Mouse (Mus musculus) urinary bladder, adult 2 months (tissue): ENCODE data around the gene Fip1l1. TPM values are rescaled to one million over a fixed set of nuclear protein-coding genes. Genes with fewer than 3 reads are reported as not detected.

Source experiments
- DNase-seq: peaks from one replicate; pipeline ENCODE4 v3.0.0; 2022; ENCODE audit warnings: low spot score
- polyA plus RNA-seq: library from polyadenylated mRNA; depleted of rRNA; stranded (reverse); fragments of >200 nt; gene quantifications from 2 replicates; pipeline ENCODE4 v1.2.3, GENCODE M21; 2012; rRNA removed

Gene Fip1l1
- 38.3 and 39.3 TPM in 2 replicates for polyA plus RNA-seq

GRCm38 (mm10) chr5:74535240-74536021, at the start of gene Fip1l1:
TSS of gene Fip1l1 (plus strand) at chr5:74535449.
- DNase-seq = peak; percentile 89

GRCm38 (mm10) chr5:74492705-74493104, 42.5 kb upstream of the Fip1l1 start:
- DNase-seq = no peak

GRCm38 (mm10) chr5:74511686-74512085, 23.6 kb upstream of the Fip1l1 start:
- DNase-seq = no peak

GRCm38 (mm10) chr5:74527025-74527424, 8.2 kb upstream of the Fip1l1 start:
- no peak for DNase-seq

GRCm38 (mm10) chr5:74530785-74531184, 4.5 kb upstream of the Fip1l1 start:
- no peak for DNase-seq

- peak; percentile 92 for DNase-seq
Observed at GRCm38 (mm10) chr5:74531630-74532280, 3.5 kb upstream of the Fip1l1 start, which contains the start of gene Scfd2. TSS of gene Scfd2 (minus strand) at chr5:74531759.

- no peak for DNase-seq
Observed at GRCm38 (mm10) chr5:74536180-74536947, 1.1 kb downstream of the Fip1l1 start.

- DNase-seq = no peak
Observed at GRCm38 (mm10) chr5:74545606-74546005, 10.4 kb downstream of the Fip1l1 start.

- no peak for DNase-seq
Observed at GRCm38 (mm10) chr5:74549566-74549965, 14.3 kb downstream of the Fip1l1 start.

GRCm38 (mm10) chr5:74561151-74561550, 25.9 kb downstream of the Fip1l1 start:
- no peak for DNase-seq

GRCm38 (mm10) chr5:74571767-74572166, 36.5 kb downstream of the Fip1l1 start:
- no peak for DNase-seq

- no peak for DNase-seq
Observed at GRCm38 (mm10) chr5:74589133-74589532, 53.9 kb downstream of the Fip1l1 start.

GRCm38 (mm10) chr5:74591413-74591812, 56.2 kb downstream of the Fip1l1 start:
- no peak for DNase-seq

GRCm38 (mm10) chr5:74593147-74593546, 57.9 kb downstream of the Fip1l1 start:
- no peak for DNase-seq

GRCm38 (mm10) chr5:74600010-74600409, 64.8 kb downstream of the Fip1l1 start:
- DNase-seq = no peak

GRCm38 (mm10) chr5:74601171-74601570, 65.9 kb downstream of the Fip1l1 start:
- DNase-seq = no peak

- no peak for DNase-seq
Observed at GRCm38 (mm10) chr5:74601965-74602364, 66.7 kb downstream of the Fip1l1 start.

GRCm38 (mm10) chr5:74602371-74602770, 67.1 kb downstream of the Fip1l1 start:
- no peak for DNase-seq

- no peak for DNase-seq
Observed at GRCm38 (mm10) chr5:74603306-74603705, 68.1 kb downstream of the Fip1l1 start.

GRCm38 (mm10) chr5:74606213-74606612, 71.0 kb downstream of the Fip1l1 start:
- DNase-seq = no peak

- DNase-seq = no peak
Observed at GRCm38 (mm10) chr5:74610511-74610910, 75.3 kb downstream of the Fip1l1 start.

- DNase-seq = no peak
Observed at GRCm38 (mm10) chr5:74612713-74613112, 77.5 kb downstream of the Fip1l1 start.
